Mouse (Mus musculus): ENCODE results near the gene Ppp1r14d. TPM values are rescaled to one million over a fixed set of nuclear protein-coding genes. Genes with fewer than 3 reads are reported as not detected.

The Ppp1r14d gene
- polyA plus RNA-seq, 1 experiment from 2014 or later = 1.00 TPM

DNA sequence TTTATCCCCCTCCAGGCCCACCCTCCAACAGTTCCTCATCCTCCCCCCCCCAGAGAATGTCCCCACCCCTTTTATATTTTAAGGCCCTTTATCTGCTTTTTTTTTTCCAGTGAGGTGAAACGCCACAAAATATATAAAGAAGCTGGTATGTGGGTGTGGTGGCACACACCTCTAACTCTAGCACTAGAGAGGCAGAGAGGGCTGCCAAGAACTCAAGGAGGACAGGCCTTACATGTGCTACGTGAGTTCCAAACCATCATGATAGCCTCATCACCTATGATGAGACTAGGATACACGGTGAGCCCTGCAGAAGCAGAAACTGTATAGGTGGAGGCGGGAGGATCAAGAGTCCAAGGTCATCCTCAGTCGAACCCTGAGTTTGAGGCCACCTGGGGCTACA, 38.7 kb downstream of the Ppp1r14d start:
- no peaks in the 10 kb centered on the region for H3K9me3 ChIP-seq (ENCODE audit: control insufficient read depth, low read depth, low read length)
- no peak for ATAC-seq (ENCODE audit: insufficient number of reproducible peaks, insufficient read depth, low FRiP score, low read depth)
- no peak overlapping the region for H3K4me2 ChIP-seq (replicated peaks; ENCODE audit: low read depth, low read length)
- no peaks in the 10 kb centered on the region for H3K36me3 ChIP-seq (ENCODE audit: control insufficient read depth, insufficient read depth, low read length)
- no peak overlapping the region for H3K4me3 ChIP-seq (ENCODE audit: low read depth, low read length)
- WGBS = 78% methylated on average over 5 of the region's 5 CpGs
- H3K4me1 ChIP-seq (ENCODE audit: control insufficient read depth, insufficient read depth, low read length) = 0 out of 2 replicates have a peak, but pooled peaks cover 5% of the 10 kb centered on the region
- no peaks in the 10 kb centered on the region for H3K27me3 ChIP-seq (ENCODE audit: control insufficient read depth, insufficient read depth, low read length)
- no peak overlapping the region for H3K9ac ChIP-seq (replicated peaks; ENCODE audit: low read depth, low read length)
- H3K27ac ChIP-seq (ENCODE audit: low read length) = no peak overlapping the region

DNA sequence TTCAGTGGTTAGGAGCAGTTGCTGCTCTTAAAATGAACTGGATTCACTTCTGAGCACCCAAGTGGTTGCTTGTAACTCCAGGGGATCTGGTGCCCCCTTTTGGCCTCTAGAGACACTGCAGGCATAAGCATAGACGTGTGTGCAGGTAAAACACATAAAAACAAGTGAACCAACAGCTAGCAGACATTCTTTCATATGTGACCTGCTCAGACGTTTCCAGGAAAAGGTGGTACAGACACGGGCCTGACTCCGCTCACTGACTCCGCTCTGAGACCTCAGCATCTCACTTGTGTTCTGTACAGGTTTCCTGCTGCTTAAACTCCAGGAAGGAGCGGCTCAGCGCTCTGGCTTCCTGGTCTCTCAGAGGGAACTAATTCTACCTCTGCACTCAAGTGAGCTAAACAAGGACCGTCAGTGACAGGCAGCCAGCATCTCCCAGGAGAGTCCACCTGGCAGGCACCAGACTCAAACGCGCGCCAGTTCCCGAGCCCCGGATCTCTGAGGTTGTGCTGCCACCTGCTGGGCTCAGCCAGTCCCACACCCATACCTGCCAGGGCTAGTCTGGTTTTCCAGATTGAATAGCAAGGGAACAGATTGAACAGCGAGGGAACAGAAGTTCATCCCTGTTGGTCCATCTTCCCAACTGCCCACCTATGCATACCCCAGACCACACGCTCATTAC, 40.5 kb downstream of the Ppp1r14d start:
- H3K9ac ChIP-seq (replicated peaks; ENCODE audit: low read depth, low read length) = no peak overlapping the region
- H3K36me3 ChIP-seq (ENCODE audit: control insufficient read depth, insufficient read depth, low read length) = peaks cover 6% of the 10 kb centered on the region; the same call in 1 of the 2 replicates
- H3K27me3 ChIP-seq (ENCODE audit: control insufficient read depth, insufficient read depth, low read length) = no peaks in the 10 kb centered on the region
- H3K4me3 ChIP-seq (ENCODE audit: low read depth, low read length) = peak overlapping the region; percentile 20; the same call in 1 of the 2 replicates
- 0 out of 2 replicates have a peak, but pooled peaks cover 5% of the 10 kb centered on the region for H3K4me1 ChIP-seq (ENCODE audit: control insufficient read depth, insufficient read depth, low read length)
- H3K9me3 ChIP-seq (ENCODE audit: control insufficient read depth, low read depth, low read length) = no peaks in the 10 kb centered on the region
- 8% methylated on average over 15 of the region's 15 CpGs for WGBS
- ATAC-seq (ENCODE audit: insufficient number of reproducible peaks, insufficient read depth, low FRiP score, low read depth) = peak; percentile 75
- no peak overlapping the region for H3K27ac ChIP-seq (ENCODE audit: low read length)
- peak overlapping the region; percentile 48 for H3K4me2 ChIP-seq (replicated peaks; ENCODE audit: low read depth, low read length)

DNA sequence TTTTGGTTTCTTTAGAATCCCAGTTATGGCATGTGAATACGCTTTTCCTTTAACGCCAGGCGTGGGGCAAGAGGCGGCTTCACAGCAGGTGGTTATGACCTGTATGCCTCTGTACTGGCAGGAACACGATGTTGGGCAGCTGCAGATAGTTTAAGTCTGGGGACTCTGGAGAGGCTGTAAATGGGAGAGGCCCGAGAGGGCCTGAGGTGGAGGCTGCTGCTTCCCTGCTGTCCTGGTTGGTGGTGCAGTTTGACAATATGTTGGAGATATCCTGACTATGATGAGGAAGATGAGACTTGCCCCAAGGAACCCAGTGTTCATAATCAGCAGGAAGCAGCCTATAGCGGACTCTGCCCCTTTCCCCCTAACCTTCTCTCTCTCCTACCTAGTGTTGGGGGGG, 46.8 kb downstream of the Ppp1r14d start:
- no peaks in the 10 kb centered on the region for H3K4me1 ChIP-seq (ENCODE audit: control insufficient read depth, insufficient read depth, low read length)
- no peak overlapping the region for H3K9ac ChIP-seq (replicated peaks; ENCODE audit: low read depth, low read length)
- no peaks in the 10 kb centered on the region for H3K27me3 ChIP-seq (ENCODE audit: control insufficient read depth, insufficient read depth, low read length)
- no peak overlapping the region for H3K4me2 ChIP-seq (replicated peaks; ENCODE audit: low read depth, low read length)
- ATAC-seq (ENCODE audit: insufficient number of reproducible peaks, insufficient read depth, low FRiP score, low read depth) = no peak
- no peak overlapping the region for H3K27ac ChIP-seq (ENCODE audit: low read length)
- WGBS = 88% methylated on average over 7 of the region's 7 CpGs
- no peaks in the 10 kb centered on the region for H3K9me3 ChIP-seq (ENCODE audit: control insufficient read depth, low read depth, low read length)
- no peak overlapping the region for H3K4me3 ChIP-seq (ENCODE audit: low read depth, low read length)
- H3K36me3 ChIP-seq (ENCODE audit: control insufficient read depth, insufficient read depth, low read length) = peaks cover 15% of the 10 kb centered on the region; the same call in 1 of the 2 replicates

- no peak for ATAC-seq (ENCODE audit: insufficient number of reproducible peaks, insufficient read depth, low FRiP score, low read depth)
- H3K36me3 ChIP-seq (ENCODE audit: control insufficient read depth, insufficient read depth, low read length) = peaks cover 13% of the 10 kb centered on the region; the same call in 1 of the 2 replicates
- H3K4me3 ChIP-seq (ENCODE audit: low read depth, low read length) = no peak overlapping the region
- H3K27ac ChIP-seq (ENCODE audit: low read length) = no peak overlapping the region
- no peak overlapping the region for H3K4me2 ChIP-seq (replicated peaks; ENCODE audit: low read depth, low read length)
- WGBS = 82% methylated on average over 5 of the region's 5 CpGs
- H3K4me1 ChIP-seq (ENCODE audit: control insufficient read depth, insufficient read depth, low read length) = peaks cover 15% of the 10 kb centered on the region
- no peaks in the 10 kb centered on the region for H3K9me3 ChIP-seq (ENCODE audit: control insufficient read depth, low read depth, low read length)
- H3K9ac ChIP-seq (replicated peaks; ENCODE audit: low read depth, low read length) = no peak overlapping the region
- no peaks in the 10 kb centered on the region for H3K27me3 ChIP-seq (ENCODE audit: control insufficient read depth, insufficient read depth, low read length)
These were observed 52.2 kb downstream of the Ppp1r14d start for GRCm38 (mm10) chr2:119177384-119177939.

GRCm38 (mm10) chr2:119176761-119177160, 52.9 kb downstream of the Ppp1r14d start:
- Histone ChIP-seq H3K36me3 (ENCODE audit: control insufficient read depth, insufficient read depth, low read length) (peaks cover 13% of the 10 kb centered on the region; the same call in 1 of the 2 replicates), H3K4me2 (replicated peaks; ENCODE audit: low read depth, low read length) (no peak overlapping the region), H3K9me3 (ENCODE audit: control insufficient read depth, low read depth, low read length) (no peaks in the 10 kb centered on the region), H3K4me1 (ENCODE audit: control insufficient read depth, insufficient read depth, low read length) (peaks cover 15% of the 10 kb centered on the region), H3K4me3 (ENCODE audit: low read depth, low read length) (no peak overlapping the region), H3K27ac (ENCODE audit: low read length) (no peak overlapping the region), H3K9ac (replicated peaks; ENCODE audit: low read depth, low read length) (no peak overlapping the region), H3K27me3 (ENCODE audit: control insufficient read depth, insufficient read depth, low read length) (no peaks in the 10 kb centered on the region)
- WGBS = 58% methylated on average over 3 of the region's 3 CpGs
- no peak for ATAC-seq (ENCODE audit: insufficient number of reproducible peaks, insufficient read depth, low FRiP score, low read depth)

- H3K4me1 ChIP-seq (ENCODE audit: control insufficient read depth, insufficient read depth, low read length) = peaks cover 15% of the 10 kb centered on the region
- H3K4me3 ChIP-seq (ENCODE audit: low read depth, low read length) = no peak overlapping the region
- no peak overlapping the region for H3K4me2 ChIP-seq (replicated peaks; ENCODE audit: low read depth, low read length)
- no peaks in the 10 kb centered on the region for H3K27me3 ChIP-seq (ENCODE audit: control insufficient read depth, insufficient read depth, low read length)
- H3K9ac ChIP-seq (replicated peaks; ENCODE audit: low read depth, low read length) = no peak overlapping the region
- WGBS = 67% methylated on average over 6 of the region's 6 CpGs
- H3K27ac ChIP-seq (ENCODE audit: low read length) = no peak overlapping the region
- H3K9me3 ChIP-seq (ENCODE audit: control insufficient read depth, low read depth, low read length) = no peaks in the 10 kb centered on the region
- H3K36me3 ChIP-seq (ENCODE audit: control insufficient read depth, insufficient read depth, low read length) = peaks cover 11% of the 10 kb centered on the region; the same call in 1 of the 2 replicates
- no peak for ATAC-seq (ENCODE audit: insufficient number of reproducible peaks, insufficient read depth, low FRiP score, low read depth)
These were observed 54.1 kb downstream of the Ppp1r14d start for GRCm38 (mm10) chr2:119175614-119176013.

- no peaks in the 10 kb centered on the region for H3K27me3 ChIP-seq (ENCODE audit: control insufficient read depth, insufficient read depth, low read length)
- H3K4me1 ChIP-seq (ENCODE audit: control insufficient read depth, insufficient read depth, low read length) = peaks cover 15% of the 10 kb centered on the region
- no peak overlapping the region for H3K4me2 ChIP-seq (replicated peaks; ENCODE audit: low read depth, low read length)
- H3K36me3 ChIP-seq (ENCODE audit: control insufficient read depth, insufficient read depth, low read length) = peaks cover 4% of the 10 kb centered on the region; the same call in 1 of the 2 replicates
- H3K9ac ChIP-seq (replicated peaks; ENCODE audit: low read depth, low read length) = no peak overlapping the region
- 74% methylated on average over 14 of the region's 14 CpGs for WGBS
- ATAC-seq (ENCODE audit: insufficient number of reproducible peaks, insufficient read depth, low FRiP score, low read depth) = no peak
- no peaks in the 10 kb centered on the region for H3K9me3 ChIP-seq (ENCODE audit: control insufficient read depth, low read depth, low read length)
- H3K27ac ChIP-seq (ENCODE audit: low read length) = no peak overlapping the region
- no peak overlapping the region for H3K4me3 ChIP-seq (ENCODE audit: low read depth, low read length)
These were observed 54.8 kb downstream of the Ppp1r14d start for GRCm38 (mm10) chr2:119174866-119175265.

- H3K9ac ChIP-seq (replicated peaks; ENCODE audit: low read depth, low read length) = no peak within 1 kb of the TSS
- no peaks in the 10 kb centered on the region for H3K27me3 ChIP-seq (ENCODE audit: control insufficient read depth, insufficient read depth, low read length)
- no peak for ATAC-seq (ENCODE audit: insufficient number of reproducible peaks, insufficient read depth, low FRiP score, low read depth)
- peaks cover 4% of the 10 kb centered on the region; the same call in 1 of the 2 replicates for H3K36me3 ChIP-seq (ENCODE audit: control insufficient read depth, insufficient read depth, low read length)
- H3K4me3 ChIP-seq (ENCODE audit: low read depth, low read length) = no peak within 1 kb of the TSS
- 61% methylated on average over 8 of the region's 8 CpGs for WGBS
- no peaks in the 10 kb centered on the region for H3K9me3 ChIP-seq (ENCODE audit: control insufficient read depth, low read depth, low read length)
- H3K27ac ChIP-seq (ENCODE audit: low read length) = no peak within 1 kb of the TSS
- no peak within 1 kb of the TSS for H3K4me2 ChIP-seq (replicated peaks; ENCODE audit: low read depth, low read length)
- peaks cover 15% of the 10 kb centered on the region for H3K4me1 ChIP-seq (ENCODE audit: control insufficient read depth, insufficient read depth, low read length)
These were observed 55.6 kb downstream of the Ppp1r14d start, which contains the start of gene Gm14137 for GRCm38 (mm10) chr2:119173991-119174651. TSS of gene Gm14137 (plus strand) at chr2:119174509.
